Mouse (Mus musculus): ENCODE measurements at regions not wholly inside any gene's neighbourhood (a gene's known extent, or its start where the extent isn't known, plus 50 kb on each side); places are given as distances from the start of the nearest gene placed in this dataset.
"Not testable (repeated sequence)": the region's sequence is repeated elsewhere in the genome, so short reads cannot be mapped to it uniquely, and the experiment has no call there.

- no peak for DNase-seq (ENCODE audit: low spot score)
Measured at GRCm38 (mm10) chr15:93189266-93189855, 85.6 kb downstream of the Gxylt1 start.

- DNase-seq (ENCODE audit: low spot score) = peak; percentile 83
Measured at GRCm38 (mm10) chr15:93176221-93176620, 98.8 kb downstream of the Gxylt1 start.

GRCm38 (mm10) chr15:93168784-93169183 is 106.2 kb downstream of the Gxylt1 start:
- no peak for DNase-seq (ENCODE audit: low spot score)

GRCm38 (mm10) chr15:93167451-93167850 is 107.5 kb downstream of the Gxylt1 start:
- no peak for DNase-seq (ENCODE audit: low spot score)

GRCm38 (mm10) chr15:93161924-93162910 is 112.8 kb downstream of the Gxylt1 start:
- peak; percentile 50 for DNase-seq (ENCODE audit: low spot score)

- peak; percentile 73 for DNase-seq (ENCODE audit: low spot score)
Measured at GRCm38 (mm10) chr15:93161329-93161728, 113.7 kb downstream of the Gxylt1 start.

- no peak for DNase-seq (ENCODE audit: low spot score)
Measured at GRCm38 (mm10) chr15:93155756-93156155, 119.2 kb downstream of the Gxylt1 start.

- peak; percentile 39 for DNase-seq (ENCODE audit: low spot score)
Measured at GRCm38 (mm10) chr15:93154022-93154421, 121.0 kb downstream of the Gxylt1 start.

GRCm38 (mm10) chr15:93144899-93145298 is 130.1 kb downstream of the Gxylt1 start:
- no peak for DNase-seq (ENCODE audit: low spot score)

- DNase-seq (ENCODE audit: low spot score) = no peak
Measured at GRCm38 (mm10) chr15:93144264-93144663, 130.7 kb downstream of the Gxylt1 start.

GRCm38 (mm10) chr15:93133379-93133778 is 141.6 kb downstream of the Gxylt1 start:
- DNase-seq (ENCODE audit: low spot score) = peak; percentile 22

GRCm38 (mm10) chr15:93131056-93131455 is 143.9 kb downstream of the Gxylt1 start:
- DNase-seq (ENCODE audit: low spot score) = no peak

- DNase-seq (ENCODE audit: low spot score) = no peak
Measured at GRCm38 (mm10) chr15:93125261-93125660, 149.7 kb downstream of the Gxylt1 start.

- no peak for DNase-seq (ENCODE audit: low spot score)
Measured at GRCm38 (mm10) chr15:93121156-93121555, 153.8 kb downstream of the Gxylt1 start.

- not testable (repeated sequence) for DNase-seq (ENCODE audit: low spot score)
Measured at GRCm38 (mm10) chr15:93117806-93118205, 157.2 kb downstream of the Gxylt1 start.

GRCm38 (mm10) chr15:93115674-93116102 is 159.3 kb downstream of the Gxylt1 start:
- peak; percentile 72 for DNase-seq (ENCODE audit: low spot score)

GRCm38 (mm10) chr15:93104936-93105335 is 170.0 kb downstream of the Gxylt1 start:
- no peak for DNase-seq (ENCODE audit: low spot score)

GRCm38 (mm10) chr15:93103426-93103825 is 171.6 kb downstream of the Gxylt1 start:
- DNase-seq (ENCODE audit: low spot score) = no peak

GRCm38 (mm10) chr15:93101881-93102280 is 173.1 kb downstream of the Gxylt1 start:
- DNase-seq (ENCODE audit: low spot score) = no peak

GRCm38 (mm10) chr15:93100837-93101236 is 174.1 kb downstream of the Gxylt1 start:
- no peak for DNase-seq (ENCODE audit: low spot score)

- DNase-seq (ENCODE audit: low spot score) = no peak
Measured at GRCm38 (mm10) chr15:93099840-93100239, 175.1 kb downstream of the Gxylt1 start.

GRCm38 (mm10) chr15:93096335-93096734 is 178.6 kb downstream of the Gxylt1 start:
- no peak for DNase-seq (ENCODE audit: low spot score)

- no peak for DNase-seq (ENCODE audit: low spot score)
Measured at GRCm38 (mm10) chr15:93095224-93095623, 179.8 kb downstream of the Gxylt1 start.

All from retina, embryonic 14.5 days (tissue).